Mouse (Mus musculus) CH12F3 (cell line): ENCODE data around the gene Acr.

ENCODE experiments used
- in situ Hi-C: fragments of 300-500 bp; cut with MboI; formaldehyde crosslinking; loops from 2 replicates; pipeline ENCODE4 v1.14.3; 2020; ENCODE audit warnings: low sequenced_read_pairs

Gene Acr

DNA sequence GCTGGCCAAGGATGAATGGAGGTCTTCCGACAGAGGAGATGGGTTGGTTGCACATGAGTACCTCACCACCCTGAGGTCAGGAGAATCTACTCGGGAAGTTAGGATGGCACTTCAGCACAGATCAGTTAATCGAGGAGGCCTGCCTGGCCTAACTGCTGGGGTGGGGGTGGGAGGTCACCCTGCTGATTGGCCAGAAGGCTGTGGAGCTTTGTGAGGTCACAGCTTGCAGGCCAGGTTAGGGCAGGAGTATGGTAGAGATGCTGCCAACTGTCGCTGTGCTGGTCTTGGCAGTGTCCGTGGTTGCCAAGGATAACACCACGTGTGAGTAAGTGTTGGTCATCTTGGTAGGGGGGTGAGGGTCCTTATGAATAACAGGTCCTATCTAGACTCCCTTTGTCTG is at the start of gene Acr:
Gene Acr, plus strand, starts transcription at position 213 of the 400 bp plus-strand sequence.
- in situ Hi-C loops = no loop called here

- in situ Hi-C loops = no loop called here
Observed at GRCm38 (mm10) chr15:89521951-89522350, 46.2 kb upstream of the Acr start.

DNA sequence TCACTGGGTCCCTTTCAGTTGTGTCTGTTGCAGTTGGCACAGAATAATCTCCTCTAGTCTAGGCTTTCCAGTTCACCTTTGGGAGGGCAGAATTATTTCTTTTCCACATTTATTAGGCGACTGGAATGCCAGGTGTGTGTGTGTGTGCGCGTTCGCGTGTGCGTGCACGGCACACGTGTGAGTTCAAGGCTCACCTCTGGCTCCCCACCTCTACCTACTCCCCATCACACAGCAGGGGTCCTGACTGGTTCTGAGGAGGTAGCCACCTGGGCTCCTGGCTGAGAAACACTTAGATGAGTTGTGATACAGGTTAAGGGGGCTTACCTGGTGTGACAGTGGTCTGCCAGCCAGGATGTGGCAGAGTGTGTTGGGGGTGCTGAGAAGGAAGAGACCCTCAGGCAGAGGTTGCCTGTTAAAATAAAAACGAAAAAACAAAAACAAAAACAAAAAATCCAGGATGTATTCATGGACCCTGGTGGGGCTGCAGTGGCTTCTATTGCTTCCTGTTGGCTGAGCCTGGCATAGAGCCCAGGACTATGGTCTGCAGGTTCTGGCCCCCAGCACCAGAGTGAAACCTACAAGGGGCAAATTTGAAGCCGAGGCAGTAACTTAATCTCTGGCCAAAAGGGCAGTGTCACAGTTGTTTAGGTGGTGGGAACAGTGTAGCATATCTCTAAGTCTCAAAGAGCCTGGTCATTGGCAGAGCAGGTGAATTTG is 45.4 kb upstream of the Acr start:
- in situ Hi-C loops = no loop called here

DNA sequence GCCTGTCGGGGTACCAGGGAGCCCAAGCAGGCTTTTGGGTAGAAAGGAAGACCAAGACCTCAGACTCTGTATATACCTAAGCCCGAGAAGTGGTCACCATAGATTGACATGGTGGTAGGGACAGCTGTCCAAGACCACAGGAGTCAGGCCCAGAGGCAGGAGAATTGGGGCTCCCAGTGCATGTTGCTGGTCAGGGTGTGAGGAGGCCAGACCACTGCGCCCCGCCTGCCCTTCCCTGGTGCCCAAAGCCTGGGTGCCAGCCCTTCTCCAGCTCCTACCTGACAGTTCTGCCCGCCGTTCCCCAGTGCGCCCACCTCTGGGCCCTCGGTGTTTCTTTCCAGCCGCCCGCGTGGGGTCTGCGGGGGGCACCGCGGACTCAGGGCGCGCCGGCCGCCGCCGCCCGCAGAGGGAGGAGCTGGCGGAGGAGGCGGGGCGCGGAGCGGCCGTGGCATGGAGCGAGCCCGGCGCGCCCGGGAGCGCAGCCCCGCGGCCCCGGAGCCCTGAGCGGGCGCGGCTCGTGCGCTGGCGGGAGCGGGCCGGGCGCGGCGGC is 44.8 kb upstream of the Acr start:
- in situ Hi-C loops = no loop called here

DNA sequence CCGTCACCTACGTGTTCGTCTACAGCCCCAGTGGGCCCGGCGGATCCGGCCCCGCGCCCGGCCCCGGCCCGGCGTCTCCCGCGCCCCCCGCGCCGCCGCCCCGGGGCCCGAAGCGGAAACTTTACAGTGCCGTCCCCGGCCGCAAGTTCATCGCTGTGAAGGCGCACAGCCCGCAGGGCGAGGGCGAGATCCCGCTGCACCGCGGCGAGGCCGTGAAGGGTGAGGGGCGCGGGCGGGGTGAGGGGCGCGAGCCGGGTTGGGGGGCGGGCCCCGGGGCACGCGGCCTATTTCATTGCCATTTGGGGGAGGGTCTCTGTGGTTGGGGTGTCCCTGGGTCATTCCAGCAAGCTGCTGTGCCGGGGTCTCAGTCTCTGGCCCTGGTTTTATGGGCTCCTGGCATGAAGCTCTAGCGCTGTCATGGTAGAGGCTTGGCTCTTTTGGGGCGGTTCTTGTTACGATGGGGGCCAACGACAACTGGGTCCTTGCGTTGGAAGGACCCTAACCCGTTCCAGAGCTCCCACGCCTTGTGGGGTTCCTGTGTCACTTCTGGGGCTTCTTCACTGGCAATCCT is 44.0 kb upstream of the Acr start:
- in situ Hi-C loops = no loop called here

GRCm38 (mm10) chr15:89524611-89525415 is 43.3 kb upstream of the Acr start:
- in situ Hi-C loops = no loop called here

GRCm38 (mm10) chr15:89525464-89525863 is 42.7 kb upstream of the Acr start:
- in situ Hi-C loops = no loop called here

GRCm38 (mm10) chr15:89525896-89526295 is 42.2 kb upstream of the Acr start:
- in situ Hi-C loops = no loop called here

DNA sequence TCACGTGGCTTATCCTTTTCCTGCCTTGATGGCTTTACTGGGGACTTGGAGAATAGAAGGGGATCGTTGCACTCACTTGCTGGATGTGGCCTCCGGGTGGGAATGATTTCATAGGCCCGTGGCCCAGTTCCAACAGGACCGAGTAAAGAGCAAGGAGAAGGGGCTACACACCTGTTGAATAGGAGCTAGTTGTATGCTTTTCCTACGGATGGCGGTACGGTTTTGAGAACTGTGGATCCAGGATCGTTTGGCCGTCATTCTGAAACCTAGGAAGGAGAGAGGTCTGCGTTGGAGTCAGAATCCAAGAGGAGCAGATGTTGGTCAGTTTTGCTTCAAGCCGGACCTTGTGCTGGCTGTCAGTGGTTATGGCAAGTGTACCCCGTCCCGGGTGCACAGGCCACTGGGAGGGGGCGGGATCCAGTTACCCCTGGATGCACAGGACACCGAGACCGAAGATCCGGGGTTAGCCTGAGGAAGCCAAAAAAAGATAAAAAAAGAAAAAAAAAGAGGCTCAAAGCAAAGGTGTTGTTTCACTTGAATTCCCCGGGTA is 41.3 kb upstream of the Acr start:
- in situ Hi-C loops = no loop called here

GRCm38 (mm10) chr15:89527466-89527865 is 40.7 kb upstream of the Acr start:
- in situ Hi-C loops = no loop called here

- in situ Hi-C loops = no loop called here
Observed at GRCm38 (mm10) chr15:89528201-89528850, 39.8 kb upstream of the Acr start.

DNA sequence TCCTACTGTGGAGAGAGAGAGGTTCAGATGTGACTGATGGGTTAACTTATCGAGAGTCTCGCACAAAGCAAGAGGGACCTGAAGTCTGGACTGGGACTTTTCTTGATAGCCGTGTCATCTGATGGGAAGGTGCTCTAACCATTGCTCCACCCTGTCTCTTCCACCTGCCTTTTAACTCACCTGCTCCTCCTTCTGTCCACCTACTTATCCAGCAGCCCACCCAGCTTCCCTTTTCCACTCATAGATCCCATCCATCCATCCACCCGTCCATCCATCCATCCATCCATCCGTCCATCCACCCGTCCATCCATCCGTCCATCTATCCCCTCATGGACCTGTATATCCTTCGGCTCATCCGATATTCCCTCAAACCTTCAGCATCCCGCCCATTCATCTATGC is 39.2 kb upstream of the Acr start:
- in situ Hi-C loops = no loop called here

DNA sequence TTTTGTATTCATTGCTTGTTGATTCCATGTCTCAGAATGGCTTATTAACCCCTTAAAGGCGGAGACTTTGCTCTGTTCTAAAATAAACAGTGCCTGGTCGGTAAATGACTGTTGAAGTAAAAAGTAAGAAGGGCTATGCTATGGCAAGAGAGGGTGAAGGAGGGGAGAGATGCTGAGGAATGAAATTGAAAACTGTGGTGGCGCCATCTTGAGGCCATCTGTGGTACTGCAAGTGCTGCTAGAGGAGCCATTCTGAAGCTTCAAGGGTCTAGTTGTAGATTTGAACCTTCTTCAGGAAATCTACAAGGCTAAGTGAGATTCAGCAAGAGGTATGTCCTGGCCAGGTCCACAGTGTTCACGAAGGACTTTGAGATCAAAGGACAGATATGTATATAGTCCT is 37.8 kb upstream of the Acr start:
- in situ Hi-C loops = no loop called here

GRCm38 (mm10) chr15:89531399-89531798 is 36.7 kb upstream of the Acr start:
- in situ Hi-C loops = no loop called here

DNA sequence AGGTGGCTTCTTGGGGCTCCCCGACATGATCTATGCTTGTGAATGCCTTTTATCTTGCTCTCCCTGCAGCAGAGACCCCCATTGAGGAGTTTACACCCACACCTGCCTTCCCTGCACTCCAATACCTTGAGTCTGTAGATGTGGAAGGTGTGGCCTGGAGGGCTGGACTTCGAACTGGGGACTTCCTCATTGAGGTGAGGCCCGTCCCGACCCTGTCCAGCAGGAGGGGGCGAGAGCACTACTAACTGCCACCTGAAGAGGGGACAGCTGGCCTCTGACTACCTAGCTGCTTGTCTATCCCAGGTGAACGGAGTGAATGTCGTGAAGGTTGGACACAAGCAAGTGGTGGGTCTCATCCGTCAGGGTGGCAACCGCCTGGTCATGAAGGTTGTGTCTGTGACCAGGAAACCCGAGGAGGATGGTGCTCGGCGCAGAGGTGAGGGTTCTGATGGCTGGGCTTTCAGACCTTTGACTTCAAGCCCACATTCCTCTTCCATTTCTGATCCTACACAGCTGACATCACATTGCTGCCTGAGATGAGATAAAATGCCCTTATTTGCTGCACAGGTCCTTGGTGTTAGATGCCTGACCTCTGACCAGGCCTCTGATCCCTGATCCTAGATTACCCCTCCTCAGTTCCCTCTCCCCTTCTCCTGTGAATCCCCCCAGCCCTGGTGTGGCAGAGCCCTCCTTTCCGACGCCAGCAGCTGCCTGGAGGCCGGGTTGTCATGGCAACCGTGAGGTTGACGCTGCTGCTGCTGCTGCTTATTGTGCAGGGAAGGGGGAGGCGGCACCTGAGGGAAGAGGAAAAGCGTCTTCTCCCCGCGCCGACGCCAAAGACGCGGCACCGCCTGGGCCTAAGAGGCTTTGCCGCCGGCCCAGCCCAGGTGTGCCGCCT is 35.9 kb upstream of the Acr start:
- in situ Hi-C loops = no loop called here

- in situ Hi-C loops = no loop called here
Observed at GRCm38 (mm10) chr15:89532924-89533842, 34.9 kb upstream of the Acr start.

DNA sequence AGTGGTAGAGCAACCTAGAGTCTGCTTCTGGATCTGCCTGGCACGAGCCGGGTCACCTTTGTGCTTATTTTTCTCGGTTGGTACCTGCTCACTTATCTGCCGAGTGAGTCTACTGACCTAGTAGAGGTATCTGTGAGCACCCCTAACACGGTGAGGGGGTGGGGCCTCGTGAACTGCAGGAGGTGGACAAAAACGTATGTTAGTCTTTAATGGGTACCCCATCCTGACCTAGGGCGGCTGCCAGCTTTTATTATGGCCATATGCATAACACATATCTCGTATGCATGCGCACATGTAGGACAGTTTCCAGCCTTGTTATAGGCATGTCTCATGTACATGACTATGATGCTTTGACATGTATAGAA is 34.3 kb upstream of the Acr start:
- in situ Hi-C loops = no loop called here

GRCm38 (mm10) chr15:89544171-89544570 is 24.0 kb upstream of the Acr start:
- in situ Hi-C loops = no loop called here

- in situ Hi-C loops = no loop called here
Observed at GRCm38 (mm10) chr15:89547321-89547720, 20.8 kb upstream of the Acr start.
